Mouse (Mus musculus) limb, embryonic 15.5 days (tissue): ENCODE measurements around the gene Nsd2. TPM values are rescaled to one million over a fixed set of nuclear protein-coding genes. Genes with fewer than 3 reads are reported as not detected.

Source experiments
- ATAC-seq: fragments of 200-750 bp; cut with Nextera tagmentation; 2 replicates; pipeline ENCODE4 v1.8.0; 2017; ENCODE audit warnings: low read depth, moderate TSS enrichment; ENCODE audit not compliant: insufficient number of reproducible peaks, low FRiP score, low TSS enrichment
- H3K27ac ChIP-seq: fragments of 300-500 bp; sonication (generic); 2 replicates; pipeline ENCODE4 v1.5.1; 2015; ENCODE audit warnings: moderate library complexity, mild to moderate bottlenecking, inconsistent platforms
- H3K27me3 ChIP-seq: fragments of 300-500 bp; sonication (generic); 2 replicates; pipeline ENCODE4 v1.6.1; 2015; ENCODE audit warnings: inconsistent platforms
- H3K36me3 ChIP-seq: fragments of 300-500 bp; sonication (generic); 2 replicates; pipeline ENCODE4 v1.6.1; 2015; ENCODE audit warnings: inconsistent platforms
- H3K4me1 ChIP-seq: fragments of 300-500 bp; sonication (generic); 2 replicates; pipeline ENCODE4 v1.6.1; 2015; ENCODE audit warnings: inconsistent platforms
- H3K4me2 ChIP-seq: fragments of 300-500 bp; sonication (generic); 2 replicates; pipeline ENCODE4 v1.6.1; 2015; ENCODE audit warnings: mild to moderate bottlenecking, inconsistent platforms
- H3K4me3 ChIP-seq: fragments of 300-500 bp; sonication (generic); 2 replicates; pipeline ENCODE4 v1.5.1; 2015; ENCODE audit warnings: mild to moderate bottlenecking, inconsistent platforms
- H3K9ac ChIP-seq: fragments of 300-500 bp; sonication (generic); 2 replicates; pipeline ENCODE4 v1.6.1; 2015; ENCODE audit warnings: inconsistent platforms
- H3K9me3 ChIP-seq: fragments of 300-500 bp; sonication (generic); 2 replicates; pipeline ENCODE4 v1.6.1; 2016; ENCODE audit warnings: inconsistent platforms
- WGBS: fragments of 180-500 bp; shearing (Covaris S2); methylation state at CpG from one replicate; pipeline ENCODE4 v1.1.7; 2015; 5-methylcytosine and 5-hydroxymethylcytosine counted together
- polyA plus RNA-seq: library from polyadenylated mRNA; unstranded; fragments of >200 nt; fragmentation: Nextera tagmentation; extraction: Ambion mirVana; gene quantifications from 2 replicates; pipeline ENCODE4 v1.2.1, GENCODE M21; 2015

Gene Nsd2
- polyA plus RNA-seq = 32.1 and 37.1 TPM in 2 replicates

GRCm38 (mm10) chr5:33819876-33820732, at the start of gene Nsd2:
Gene Nsd2, plus strand, starts transcription at chr5:33820725.
- H3K27me3 ChIP-seq = no peaks in the 10 kb centered on the region
- H3K9me3 ChIP-seq = no peaks in the 10 kb centered on the region
- H3K4me2 ChIP-seq = peak within 1 kb of the TSS; percentile 80
- ATAC-seq = peak; percentile 87
- H3K9ac ChIP-seq = peak within 1 kb of the TSS; percentile 88
- H3K27ac ChIP-seq = peak within 1 kb of the TSS; percentile 96
- peaks cover 19% of the 10 kb centered on the region for H3K4me1 ChIP-seq
- peak within 1 kb of the TSS; percentile 94 for H3K4me3 ChIP-seq
- 0% methylated on average over 96 of the region's 136 CpGs for WGBS
- no peaks in the 10 kb centered on the region for H3K36me3 ChIP-seq

GRCm38 (mm10) chr5:33777195-33777594, 43.3 kb upstream of the Nsd2 start:
- H3K36me3 ChIP-seq = peaks cover 45% of the 10 kb centered on the region
- no peak for ATAC-seq

GRCm38 (mm10) chr5:33781964-33782344, 38.6 kb upstream of the Nsd2 start:
- Histone ChIP-seq H3K4me1 (peaks cover 19% of the 10 kb centered on the region), H3K36me3 (peaks cover 10% of the 10 kb centered on the region; the same call in 1 of the 2 replicates), H3K27ac (peak overlapping the region; percentile 81), H3K9ac (peak overlapping the region; percentile 86), H3K4me2 (peak overlapping the region; percentile 88), H3K4me3 (peak overlapping the region; percentile 88), H3K27me3 (no peaks in the 10 kb centered on the region), H3K9me3 (no peaks in the 10 kb centered on the region)
- 3% methylated on average over 11 of the region's 11 CpGs for WGBS
- ATAC-seq = no peak

More at GRCm38 (mm10) chr5:33777195-33777594, 43.3 kb upstream of the Nsd2 start:
- Histone ChIP-seq H3K4me1 (peaks cover 12% of the 10 kb centered on the region), H3K27ac (no peak overlapping the region), H3K9ac (no peak overlapping the region), H3K9me3 (no peaks in the 10 kb centered on the region), H3K4me2 (no peak overlapping the region), H3K27me3 (no peaks in the 10 kb centered on the region), H3K4me3 (no peak overlapping the region)

- peak within 1 kb of the TSS; percentile 88 for H3K4me2 ChIP-seq
- under 1% methylated on average over 65 of the region's 65 CpGs for WGBS
- peak within 1 kb of the TSS; percentile 88 for H3K4me3 ChIP-seq
- H3K9me3 ChIP-seq = no peaks in the 10 kb centered on the region
- peak; percentile 99 for ATAC-seq
- no peaks in the 10 kb centered on the region for H3K27me3 ChIP-seq
- H3K9ac ChIP-seq = peak within 1 kb of the TSS; percentile 86
- H3K36me3 ChIP-seq = peaks cover 5% of the 10 kb centered on the region; the same call in 1 of the 2 replicates
- peak within 1 kb of the TSS; percentile 81 for H3K27ac ChIP-seq
- peaks cover 19% of the 10 kb centered on the region for H3K4me1 ChIP-seq
These were observed 38.1 kb upstream of the Nsd2 start, which contains the start of gene Letm1 for GRCm38 (mm10) chr5:33782345-33782998. Gene Letm1, minus strand, starts transcription at chr5:33782817.

GRCm38 (mm10) chr5:33782999-33783390, 37.5 kb upstream of the Nsd2 start:
- ATAC-seq = 0 out of 2 replicates have a peak, but pooled peaks have one; percentile 36
- H3K4me2 ChIP-seq = peak overlapping the region; percentile 88
- H3K36me3 ChIP-seq = no peaks in the 10 kb centered on the region
- H3K27me3 ChIP-seq = no peaks in the 10 kb centered on the region
- H3K4me3 ChIP-seq = peak overlapping the region; percentile 88
- 8% methylated on average over 6 of the region's 6 CpGs for WGBS
- peaks cover 19% of the 10 kb centered on the region for H3K4me1 ChIP-seq
- peak overlapping the region; percentile 57; the same call in 1 of the 2 replicates for H3K27ac ChIP-seq
- H3K9me3 ChIP-seq = no peaks in the 10 kb centered on the region
- peak overlapping the region; percentile 86 for H3K9ac ChIP-seq

- no peak overlapping the region for H3K4me3 ChIP-seq
- WGBS = 57% methylated on average over 5 of the region's 5 CpGs
- H3K27me3 ChIP-seq = no peaks in the 10 kb centered on the region
- H3K4me1 ChIP-seq = no peaks in the 10 kb centered on the region
- no peak overlapping the region for H3K27ac ChIP-seq
- no peak overlapping the region for H3K4me2 ChIP-seq
- H3K36me3 ChIP-seq = no peaks in the 10 kb centered on the region
- no peak overlapping the region for H3K9ac ChIP-seq
- no peak for ATAC-seq
- no peaks in the 10 kb centered on the region for H3K9me3 ChIP-seq
These were observed 28.4 kb upstream of the Nsd2 start for GRCm38 (mm10) chr5:33791912-33792643.

GRCm38 (mm10) chr5:33803337-33803736, 17.2 kb upstream of the Nsd2 start:
- WGBS = 71% methylated on average over 2 of the region's 2 CpGs
- Histone ChIP-seq H3K4me1 (no peaks in the 10 kb centered on the region), H3K27ac (no peak overlapping the region), H3K4me3 (no peak overlapping the region), H3K9ac (no peak overlapping the region), H3K27me3 (no peaks in the 10 kb centered on the region), H3K9me3 (peaks cover 4% of the 10 kb centered on the region; the same call in 1 of the 2 replicates), H3K36me3 (no peaks in the 10 kb centered on the region), H3K4me2 (no peak overlapping the region)
- ATAC-seq = no peak

GRCm38 (mm10) chr5:33811519-33811918, 9.0 kb upstream of the Nsd2 start:
- no peak overlapping the region for H3K9ac ChIP-seq
- WGBS = 81% methylated on average over 4 of the region's 4 CpGs
- no peak overlapping the region for H3K27ac ChIP-seq
- no peak overlapping the region for H3K4me3 ChIP-seq
- no peaks in the 10 kb centered on the region for H3K27me3 ChIP-seq
- H3K36me3 ChIP-seq = no peaks in the 10 kb centered on the region
- ATAC-seq = no peak
- no peak overlapping the region for H3K4me2 ChIP-seq
- no peaks in the 10 kb centered on the region for H3K4me1 ChIP-seq
- no peaks in the 10 kb centered on the region for H3K9me3 ChIP-seq

- Histone ChIP-seq H3K27me3 (no peaks in the 10 kb centered on the region), H3K9ac (no peak overlapping the region), H3K9me3 (no peaks in the 10 kb centered on the region), H3K4me2 (no peak overlapping the region), H3K27ac (no peak overlapping the region), H3K36me3 (no peaks in the 10 kb centered on the region), H3K4me1 (peaks cover 13% of the 10 kb centered on the region), H3K4me3 (no peak overlapping the region)
- WGBS = 76% methylated on average over 6 of the region's 6 CpGs
- no peak for ATAC-seq
These were observed 4.4 kb upstream of the Nsd2 start for GRCm38 (mm10) chr5:33816008-33816725.

GRCm38 (mm10) chr5:33818104-33818503, 2.4 kb upstream of the Nsd2 start:
- Histone ChIP-seq H3K9ac (no peak overlapping the region), H3K4me2 (no peak overlapping the region), H3K4me3 (no peak overlapping the region), H3K27ac (no peak overlapping the region), H3K36me3 (no peaks in the 10 kb centered on the region), H3K27me3 (no peaks in the 10 kb centered on the region), H3K4me1 (peaks cover 19% of the 10 kb centered on the region), H3K9me3 (no peaks in the 10 kb centered on the region)
- WGBS = 39% methylated on average over 5 of the region's 5 CpGs
- ATAC-seq = no peak
